Mouse (Mus musculus): ENCODE measurements around the gene Ms4a1. TPM values are rescaled to one million over a fixed set of nuclear protein-coding genes. Genes with fewer than 3 reads are reported as not detected.
A peak's percentile ranks its signal among the peaks of the same experiment; 100 is the strongest.
"Not testable (repeated sequence)": the region's sequence is repeated elsewhere in the genome, so short reads cannot be mapped to it uniquely, and the experiment has no call there.

Ms4a1 gene
- total RNA-seq (2015) (0.07 TPM in 1 of 2 replicates, not detected in the other), total RNA-seq (2017) (0.08 and 0.18 TPM in 2 replicates)

GRCm38 (mm10) chr19:11266052-11266845, at the start of gene Ms4a1:
Gene Ms4a1 (minus strand): TSS chr19:11266241.
- ATAC-seq (ENCODE audit: poor library complexity, severe bottlenecking) = no peak

GRCm38 (mm10) chr19:11314354-11314753, 48.3 kb upstream of the Ms4a1 start, which contains the start of gene Ms4a14:
Gene Ms4a14 (minus strand): TSS chr19:11314454.
- ATAC-seq (ENCODE audit: poor library complexity, severe bottlenecking) = no peak

GRCm38 (mm10) chr19:11308888-11309287, 42.8 kb upstream of the Ms4a1 start:
- no peak for ATAC-seq (ENCODE audit: poor library complexity, severe bottlenecking)

GRCm38 (mm10) chr19:11299529-11299928, 33.5 kb upstream of the Ms4a1 start:
- ATAC-seq (ENCODE audit: poor library complexity, severe bottlenecking) = not testable (repeated sequence)

- no peak for ATAC-seq (ENCODE audit: poor library complexity, severe bottlenecking)
Measured at GRCm38 (mm10) chr19:11298939-11299338, 32.9 kb upstream of the Ms4a1 start.

- ATAC-seq (ENCODE audit: poor library complexity, severe bottlenecking) = not testable (repeated sequence)
Measured at GRCm38 (mm10) chr19:11293616-11294015, 27.6 kb upstream of the Ms4a1 start.

- no peak for ATAC-seq (ENCODE audit: poor library complexity, severe bottlenecking)
Measured at GRCm38 (mm10) chr19:11292990-11293389, 26.9 kb upstream of the Ms4a1 start.

GRCm38 (mm10) chr19:11283773-11284172, 17.7 kb upstream of the Ms4a1 start, which contains the start of gene Ms4a5:
Gene Ms4a5 (minus strand): TSS chr19:11283873.
- no peak for ATAC-seq (ENCODE audit: poor library complexity, severe bottlenecking)

- no peak for ATAC-seq (ENCODE audit: poor library complexity, severe bottlenecking)
Measured at GRCm38 (mm10) chr19:11280223-11280622, 14.2 kb upstream of the Ms4a1 start.

GRCm38 (mm10) chr19:11276431-11276830, 10.4 kb upstream of the Ms4a1 start:
- ATAC-seq (ENCODE audit: poor library complexity, severe bottlenecking) = no peak

- no peak for ATAC-seq (ENCODE audit: poor library complexity, severe bottlenecking)
Measured at GRCm38 (mm10) chr19:11266956-11267355, 915 bp upstream of the Ms4a1 start.

GRCm38 (mm10) chr19:11264602-11265185, 1.3 kb downstream of the Ms4a1 start:
- no peak for ATAC-seq (ENCODE audit: poor library complexity, severe bottlenecking)

- peak; percentile 45; the same call in 1 of the 2 replicates for ATAC-seq (ENCODE audit: poor library complexity, severe bottlenecking)
Measured at GRCm38 (mm10) chr19:11263549-11263948, 2.5 kb downstream of the Ms4a1 start.

GRCm38 (mm10) chr19:11262932-11263331, 3.1 kb downstream of the Ms4a1 start:
- not testable (repeated sequence) for ATAC-seq (ENCODE audit: poor library complexity, severe bottlenecking)

- ATAC-seq (ENCODE audit: poor library complexity, severe bottlenecking) = no peak
Measured at GRCm38 (mm10) chr19:11261522-11261921, 4.5 kb downstream of the Ms4a1 start.

- peak; percentile 79 for ATAC-seq (ENCODE audit: poor library complexity, severe bottlenecking)
Measured at GRCm38 (mm10) chr19:11244230-11244629, 21.8 kb downstream of the Ms4a1 start.

- no peak for ATAC-seq (ENCODE audit: poor library complexity, severe bottlenecking)
Measured at GRCm38 (mm10) chr19:11242560-11242959, 23.5 kb downstream of the Ms4a1 start.

- no peak for ATAC-seq (ENCODE audit: poor library complexity, severe bottlenecking)
Measured at GRCm38 (mm10) chr19:11235820-11236219, 30.2 kb downstream of the Ms4a1 start.

- ATAC-seq (ENCODE audit: poor library complexity, severe bottlenecking) = no peak
Measured at GRCm38 (mm10) chr19:11234921-11235735, 30.9 kb downstream of the Ms4a1 start.

- no peak for ATAC-seq (ENCODE audit: poor library complexity, severe bottlenecking)
Measured at GRCm38 (mm10) chr19:11234244-11234643, 31.8 kb downstream of the Ms4a1 start.

- no peak for ATAC-seq (ENCODE audit: poor library complexity, severe bottlenecking)
Measured at GRCm38 (mm10) chr19:11232348-11232747, 33.7 kb downstream of the Ms4a1 start, which contains the start of gene Ms4a12. Gene Ms4a12 (minus strand): TSS chr19:11232448.

All from megakaryocyte, adult 5-6 weeks (primary cell).